Mouse (Mus musculus) embryonic stem cell, embryonic (primary cell): ENCODE measurements at regions not wholly inside any gene's neighbourhood (a gene's known extent, or its start where the extent isn't known, plus 50 kb on each side); places are given as distances from the start of the nearest gene placed in this dataset.

Experiments
- CTCF ChIA-PET, 4 experiments: fragments of 300-600 bp in 2 of 4; fragments of 350-600 bp in 2 of 4; sonication (Branson Sonifier 250); formaldehyde crosslinking; loops; one replicate each; lab custom pipeline; 2022; ENCODE audit warnings: inconsistent platforms in 2 of 4; lab: Charles Lee
- POLR2A ChIA-PET, 4 experiments: fragments of 300-600 bp in 2 of 4; fragments of 350-600 bp in 2 of 4; sonication (Branson Sonifier 250); formaldehyde crosslinking; loops; one replicate each; lab custom pipeline; 2022; ENCODE audit warnings: antibody characterized with exemption in 4 of 4, inconsistent platforms in 1 of 4; lab: Charles Lee

GRCm38 (mm10) chr12:12882931-12883553, 58.7 kb downstream of the Mycn start:
- CTCF ChIA-PET = interaction anchor here in 2 of 4 experiments (0.6 to 0.9 kb wide), 2 partner anchors 126 to 260 kb away, joined by 4 to 5 read pairs; no protein-coding TSS in a partner anchor
- POLR2A ChIA-PET = interaction anchor here in 2 of 4 experiments (0.7 to 1.4 kb wide), 4 partner anchors 10 to 58 kb away, joined by 3 to 5 read pairs (median 4); partner anchors contain the start of gene Mycn (in 1 of the 2)

DNA sequence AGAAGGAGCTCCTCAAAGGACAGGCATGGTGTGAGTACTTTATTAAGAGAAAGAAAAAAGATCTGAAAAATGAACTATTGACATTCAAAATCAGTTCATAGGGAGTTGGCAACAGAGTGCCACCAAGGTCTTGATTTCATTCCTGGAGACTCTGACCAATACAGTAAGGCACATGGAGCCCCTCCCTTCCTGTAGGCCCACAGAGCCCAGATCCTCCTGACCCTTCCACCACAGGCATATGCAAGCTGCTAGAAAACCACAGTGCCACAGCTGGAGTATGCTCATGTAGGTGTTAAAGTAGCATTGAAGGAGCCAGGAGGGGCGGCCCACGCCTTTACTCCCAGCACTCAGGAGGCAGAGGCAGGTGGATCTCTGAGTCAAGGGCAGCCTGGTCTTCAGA, 63.7 kb downstream of the Mycn start:
- ChIA-PET CTCF (no interaction called here), POLR2A (interaction anchor here in 3 of 4 experiments (0.5 to 1.4 kb wide), 5 partner anchors 9 to 75 kb away, joined by 3 to 10 read pairs (median 3); no protein-coding TSS in a partner anchor)

DNA sequence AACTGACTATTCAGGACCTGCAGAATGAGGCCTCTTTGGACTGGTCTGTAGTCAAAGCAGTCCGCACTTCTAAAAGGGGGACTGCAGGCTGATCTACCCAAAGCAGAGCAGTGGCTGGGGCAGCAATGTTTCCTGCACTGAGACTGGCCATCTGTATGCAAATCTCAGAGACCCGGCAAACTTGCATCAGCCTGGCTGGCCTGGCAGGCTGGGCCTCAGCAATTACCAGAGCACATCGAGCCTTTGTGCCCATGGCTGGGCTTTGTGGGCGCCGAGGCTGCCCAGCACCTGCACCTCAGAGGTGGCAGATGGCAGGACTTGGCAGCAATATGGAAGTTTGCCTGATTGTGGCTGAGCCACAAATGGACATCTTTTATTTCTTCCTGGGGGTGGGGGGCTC, 64.2 kb downstream of the Mycn start:
- ChIA-PET CTCF (no interaction called here), POLR2A (interaction anchor here in 3 of 4 experiments (0.5 to 1.9 kb wide), 5 partner anchors 9 to 75 kb away, joined by 3 to 10 read pairs (median 3); no protein-coding TSS in a partner anchor)

DNA sequence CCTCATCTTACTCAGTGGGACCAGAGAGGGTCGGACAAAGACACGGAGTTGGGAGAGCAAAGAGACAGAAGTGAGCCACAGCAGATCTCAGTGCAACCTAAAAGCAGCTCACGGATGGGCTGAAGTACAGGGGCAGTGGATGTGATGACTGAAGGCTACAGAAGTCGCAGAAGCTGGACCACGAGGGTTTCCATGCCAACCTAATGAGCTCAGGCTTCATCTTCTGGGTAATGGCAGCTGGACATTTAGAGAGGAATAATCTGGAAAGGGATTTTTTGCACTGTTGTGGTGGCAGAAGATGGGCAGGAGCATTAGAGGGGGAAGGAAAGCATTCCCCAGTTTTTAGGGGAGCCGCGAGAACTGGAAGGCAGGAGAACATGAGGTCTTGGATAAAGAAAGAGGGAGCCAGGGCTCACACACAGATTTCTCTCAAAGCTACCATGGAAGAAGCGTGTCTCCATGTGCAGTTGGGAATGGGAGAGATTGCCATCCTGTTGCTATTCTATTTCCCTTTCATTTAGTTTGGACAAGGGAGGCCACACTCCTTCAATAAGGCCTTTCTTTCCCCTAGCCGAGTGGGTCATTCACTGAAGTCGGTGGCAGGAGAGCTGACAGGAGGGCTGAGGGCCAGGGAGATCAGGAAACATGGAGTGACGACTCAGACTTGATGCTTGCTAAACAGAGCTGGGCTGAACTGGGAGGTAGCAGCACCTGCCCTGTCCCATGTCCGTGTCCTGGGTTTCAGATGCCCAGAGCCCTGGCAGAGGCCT, 65.6 kb downstream of the Mycn start:
- POLR2A ChIA-PET = interaction anchor here in 3 of 4 experiments (0.5 to 2.1 kb wide), 9 partner anchors 10 to 88 kb away, joined by 3 to 10 read pairs (median 3); no protein-coding TSS in a partner anchor
- CTCF ChIA-PET = no interaction called here

DNA sequence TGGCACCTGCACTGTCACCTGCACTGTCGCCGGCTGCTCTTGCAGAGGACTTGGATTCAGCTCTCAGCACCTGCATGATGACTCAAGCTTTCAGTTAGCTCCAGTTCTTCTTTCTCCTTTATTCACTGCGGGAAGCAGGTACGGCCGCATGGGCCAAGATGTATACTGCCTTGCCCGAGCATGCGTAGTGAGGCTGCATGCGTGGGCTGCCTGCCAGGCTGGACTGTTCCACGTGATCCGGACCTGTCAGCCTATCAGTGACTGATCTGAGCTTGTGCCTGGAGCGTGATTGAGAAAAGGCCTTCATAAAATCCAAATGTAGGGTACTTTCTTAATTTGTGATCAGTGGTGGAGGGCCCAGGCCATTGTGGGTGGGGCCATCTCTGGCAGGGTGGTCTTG, 68.2 kb downstream of the Mycn start:
- ChIA-PET POLR2A (interaction anchor here in 3 of 4 experiments (0.6 to 3.6 kb wide), 54 partner anchors 8 to 349 kb away, joined by 3 to 44 read pairs (median 5); partner anchors contain the start of gene Mycn (in 3 of the 3)), CTCF (interaction anchor here in 2 of 4 experiments (1.0 kb wide), 2 partner anchors 65 kb away, joined by 3 read pairs; no protein-coding TSS in a partner anchor)

GRCm38 (mm10) chr12:12872974-12873373, 68.7 kb downstream of the Mycn start:
- ChIA-PET POLR2A (interaction anchor here in 3 of 4 experiments (0.6 to 3.6 kb wide), 57 partner anchors 9 to 501 kb away, joined by 3 to 44 read pairs (median 5); partner anchors contain the start of gene Mycn (in 3 of the 3)), CTCF (interaction anchor here in 1 of 4 experiments (0.8 to 1.0 kb wide), 2 partner anchors 15 to 65 kb away, joined by 3 read pairs; no protein-coding TSS in a partner anchor)

GRCm38 (mm10) chr12:12871272-12871671, 70.4 kb downstream of the Mycn start:
- ChIA-PET POLR2A (interaction anchor here in 3 of 4 experiments (0.5 to 3.6 kb wide), 12 partner anchors 9 to 644 kb away, joined by 3 to 44 read pairs (median 6); partner anchors contain the start of gene Mycn (in 3 of the 3)), CTCF (interaction anchor here in 1 of 4 experiments (1.3 kb wide), 1 partner anchor 248 kb away, joined by 3 read pairs; no protein-coding TSS in a partner anchor)

DNA sequence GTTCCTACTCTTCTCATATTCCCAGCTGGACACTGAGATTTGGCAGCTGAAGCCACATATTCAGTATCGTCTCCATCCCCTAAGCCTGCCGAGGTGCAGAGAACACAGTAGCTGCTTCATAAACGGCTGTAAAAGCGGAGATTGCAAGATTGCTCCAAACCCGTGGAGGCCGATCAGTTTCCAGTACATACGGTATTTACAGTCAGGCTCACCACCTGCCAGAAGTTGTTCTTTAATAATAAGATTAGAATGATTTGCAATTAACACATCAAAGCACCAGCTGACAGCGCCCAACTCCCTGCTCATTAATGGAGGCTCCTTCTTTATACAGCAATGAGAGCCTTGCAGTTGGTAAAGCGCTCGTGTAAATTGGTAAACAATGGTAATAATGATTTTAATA, 75.1 kb downstream of the Mycn start:
- POLR2A ChIA-PET = interaction anchor here in 2 of 4 experiments (0.5 to 3.7 kb wide), 6 partner anchors 9 to 74 kb away, joined by 3 to 15 read pairs (median 6); no protein-coding TSS in a partner anchor
- CTCF ChIA-PET = no interaction called here

DNA sequence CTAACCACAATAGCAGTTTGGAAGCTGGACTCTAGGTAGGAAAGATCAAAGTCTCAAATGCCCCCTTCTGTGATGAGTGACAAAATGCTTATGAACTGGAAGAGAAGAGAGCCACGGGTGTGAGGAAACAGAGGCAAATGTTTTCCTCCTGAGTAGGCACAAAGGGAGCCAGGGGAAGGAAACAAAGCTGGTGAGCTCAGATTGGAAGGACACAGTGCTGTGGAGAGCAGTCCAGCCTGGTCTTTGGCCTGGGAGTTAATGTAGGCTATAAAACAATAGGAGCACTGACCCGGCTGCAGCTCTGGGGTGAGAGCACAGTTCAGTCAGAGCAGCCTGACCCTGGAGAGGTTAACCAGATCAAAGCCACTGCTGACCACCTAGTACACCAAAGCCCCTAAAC, 91.0 kb downstream of the Mycn start:
- ChIA-PET CTCF (no interaction called here), POLR2A (interaction anchor here in 3 of 4 experiments (0.5 to 1.6 kb wide), 10 partner anchors 8 to 766 kb away, joined by 3 to 8 read pairs (median 4); no protein-coding TSS in a partner anchor)

DNA sequence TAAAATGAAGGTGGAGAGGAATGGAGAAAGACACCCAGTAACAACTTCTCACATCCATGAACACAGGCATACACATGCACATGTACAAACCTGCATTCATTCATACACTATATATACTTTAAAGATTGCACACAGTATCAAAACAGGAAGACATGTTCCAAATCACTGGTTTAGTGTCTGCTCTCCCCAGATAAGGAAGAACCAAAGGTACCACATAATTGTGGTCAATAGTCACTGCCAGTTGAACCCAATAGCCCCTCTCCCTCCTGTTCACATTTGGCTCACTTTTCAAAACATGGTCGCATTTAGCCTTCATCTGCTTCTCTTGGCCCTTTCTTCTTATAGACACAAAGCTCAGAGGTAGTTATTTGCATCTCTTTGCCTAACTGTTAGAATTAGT, 95.0 kb downstream of the Mycn start:
- ChIA-PET CTCF (no interaction called here), POLR2A (no interaction called here)

- ChIA-PET POLR2A (interaction anchor here in 3 of 4 experiments (0.7 to 1.7 kb wide), 15 partner anchors 10 to 145 kb away, joined by 3 to 7 read pairs (median 3); partner anchors contain the start of gene Mycn (in 1 of the 3)), CTCF (interaction anchor here in 3 of 4 experiments (0.5 to 1.4 kb wide), 3 partner anchors 29 to 219 kb away, joined by 3 to 9 read pairs (median 3); no protein-coding TSS in a partner anchor)
Measured at GRCm38 (mm10) chr12:12842247-12842957, 99.3 kb downstream of the Mycn start.

DNA sequence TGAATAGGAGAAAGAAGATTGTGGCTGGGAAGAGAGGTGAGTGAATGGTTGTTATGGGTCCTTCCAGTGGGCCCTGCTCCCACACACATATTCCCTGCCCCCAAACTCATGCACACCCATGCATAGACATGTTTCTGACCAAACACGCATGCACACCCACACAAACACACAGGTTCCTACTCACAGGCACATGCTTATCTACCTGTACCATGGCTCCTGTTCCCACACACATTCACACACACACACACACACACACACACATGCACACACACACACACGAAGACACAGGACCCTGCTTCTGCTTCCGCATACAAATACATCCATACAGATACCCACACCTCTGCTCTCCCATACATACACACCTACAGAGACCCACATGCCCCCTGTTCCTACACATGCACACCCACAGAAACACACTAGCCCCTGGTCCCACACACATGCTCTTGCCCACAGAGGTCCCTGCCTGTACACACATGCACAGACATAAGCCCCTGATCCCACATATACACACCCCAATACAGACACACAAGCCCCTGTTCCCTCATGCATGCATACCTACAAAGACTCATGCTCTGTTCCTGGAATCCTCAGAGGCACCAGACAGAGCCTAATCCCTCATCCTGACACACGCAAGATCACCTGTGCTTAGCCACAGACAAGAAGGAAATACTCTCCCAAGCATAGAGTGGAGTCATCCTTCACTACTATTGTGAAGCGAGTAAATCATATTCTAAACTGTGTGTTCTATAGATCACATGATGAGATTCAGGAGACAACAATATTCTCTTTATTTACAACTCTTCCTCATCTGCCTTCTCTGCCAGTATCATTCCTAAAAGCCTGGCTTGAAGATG, 100.1 kb downstream of the Mycn start:
- ChIA-PET CTCF (interaction anchor here in 1 of 4 experiments (0.5 kb wide), 1 partner anchor 28 kb away, joined by 9 read pairs; no protein-coding TSS in a partner anchor), POLR2A (interaction anchor here in 3 of 4 experiments (0.8 to 2.0 kb wide), 26 partner anchors 9 to 101 kb away, joined by 3 to 10 read pairs (median 4); partner anchors contain the start of gene Mycn (in 1 of the 3))

- ChIA-PET POLR2A (interaction anchor here in 3 of 4 experiments (0.7 to 2.0 kb wide), 27 partner anchors 8 to 101 kb away, joined by 3 to 10 read pairs (median 4); partner anchors contain the start of gene Mycn (in 1 of the 3)), CTCF (interaction anchor here in 1 of 4 experiments (1.1 kb wide), 1 partner anchor 420 kb away, joined by 4 read pairs; no protein-coding TSS in a partner anchor)
Measured at GRCm38 (mm10) chr12:12840661-12841384, 100.9 kb downstream of the Mycn start.

GRCm38 (mm10) chr12:12837775-12838174, 103.9 kb downstream of the Mycn start:
- CTCF ChIA-PET = no interaction called here

DNA sequence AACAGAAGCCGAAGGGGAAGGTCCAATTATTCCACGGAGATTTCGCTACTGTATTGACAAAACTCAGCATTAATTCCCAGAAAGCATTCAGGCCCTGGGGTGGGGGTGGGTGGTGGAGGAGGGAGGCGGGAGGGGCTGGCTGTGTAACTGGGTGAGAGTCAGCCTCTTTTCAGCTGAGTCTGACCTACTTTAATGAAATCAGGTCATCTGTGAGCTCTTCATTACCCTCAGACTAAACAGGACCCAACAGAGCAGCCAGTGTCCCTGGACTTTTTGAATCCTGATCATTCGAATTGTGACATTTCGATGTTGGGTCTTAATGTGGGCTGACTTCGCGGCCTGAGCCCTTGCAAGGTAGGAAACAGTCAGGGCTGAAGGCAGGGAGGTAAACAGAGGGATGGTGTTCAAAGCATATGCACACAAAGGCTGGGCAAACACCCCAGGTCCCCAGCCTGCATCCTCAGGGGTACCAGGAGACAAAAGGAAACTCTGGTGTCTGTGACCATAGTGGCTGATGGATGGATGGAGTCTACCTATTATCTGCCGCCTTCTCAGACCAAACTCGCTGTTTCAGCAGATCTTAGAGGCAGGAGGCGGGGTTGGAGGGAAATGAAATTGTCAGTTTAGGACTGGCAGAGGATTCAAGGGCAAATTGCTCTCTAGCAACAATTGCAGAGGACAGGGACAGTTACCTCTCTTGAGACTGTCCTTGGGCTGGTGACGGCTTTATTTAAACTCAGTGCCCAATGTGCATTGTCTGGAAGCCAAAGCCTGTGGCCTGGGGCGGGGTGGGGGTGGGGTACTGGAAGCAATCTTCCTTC, 113.7 kb downstream of the Mycn start:
- CTCF ChIA-PET = interaction anchor here in 2 of 4 experiments (0.6 to 1.9 kb wide), 2 partner anchors 111 to 513 kb away, joined by 3 to 4 read pairs; no protein-coding TSS in a partner anchor
- POLR2A ChIA-PET = interaction anchor here in 3 of 4 experiments (0.6 to 2.9 kb wide), 16 partner anchors 9 to 114 kb away, joined by 3 to 27 read pairs (median 4); no protein-coding TSS in a partner anchor

More at GRCm38 (mm10) chr12:12837775-12838174, 103.9 kb downstream of the Mycn start:
- POLR2A ChIA-PET = interaction anchor here in 1 of 4 experiments (1.0 kb wide), 1 partner anchor 11 kb away, joined by 3 read pairs; no protein-coding TSS in a partner anchor
